Mouse (Mus musculus) midbrain, embryonic 11.5 days (tissue): ENCODE data around the gene Stx2. TPM values are rescaled to one million over a fixed set of nuclear protein-coding genes. Genes with fewer than 3 reads are reported as not detected.
A peak's percentile ranks its signal among the peaks of the same experiment; 100 is the strongest.
"Not testable (repeated sequence)": the region's sequence is repeated elsewhere in the genome, so short reads cannot be mapped to it uniquely, and the experiment has no call there.

ENCODE experiments used
- ATAC-seq: fragments of 200-750 bp; cut with Nextera tagmentation; 2 replicates; pipeline ENCODE4 v1.8.0; 2017; ENCODE audit warnings: moderate TSS enrichment, moderate library complexity; ENCODE audit not compliant: low FRiP score
- DNase-seq: peaks from one replicate; pipeline ENCODE4 v3.0.0; 2015; ENCODE audit warnings: low spot score; ENCODE audit errors: missing footprints
- H3K27ac ChIP-seq: fragments of 300-500 bp; sonication (generic); 2 replicates; pipeline ENCODE4 v1.5.1; 2014; ENCODE audit warnings: low read depth, low read length
- H3K27me3 ChIP-seq: fragments of 300-500 bp; sonication (generic); 2 replicates; pipeline ENCODE4 v1.6.1; 2014; ENCODE audit warnings: mild to moderate bottlenecking, low read length, moderate library complexity, mixed read lengths; ENCODE audit not compliant: control insufficient read depth, insufficient read depth
- H3K36me3 ChIP-seq: fragments of 300-500 bp; sonication (generic); 2 replicates; pipeline ENCODE4 v1.6.1; 2014; ENCODE audit warnings: mild to moderate bottlenecking, low read length, moderate library complexity, mixed read lengths; ENCODE audit not compliant: control insufficient read depth, insufficient read depth
- H3K4me1 ChIP-seq: fragments of 300-500 bp; sonication (generic); 2 replicates; pipeline ENCODE4 v1.6.1; 2014; ENCODE audit warnings: low read length; ENCODE audit not compliant: control insufficient read depth, insufficient read depth
- H3K4me2 ChIP-seq: fragments of 300-500 bp; sonication (generic); 2 replicates; pipeline ENCODE4 v1.6.1; 2014; ENCODE audit warnings: mild to moderate bottlenecking, moderate library complexity
- H3K4me3 ChIP-seq: fragments of 300-500 bp; sonication (generic); 2 replicates; pipeline ENCODE4 v1.5.1; 2014; ENCODE audit warnings: low read depth, low read length
- H3K9ac ChIP-seq: fragments of 300-500 bp; sonication (generic); 2 replicates; pipeline ENCODE4 v1.6.1; 2014; ENCODE audit warnings: low read length
- H3K9me3 ChIP-seq: fragments of 300-500 bp; sonication (generic); 2 replicates; pipeline ENCODE4 v1.6.1; 2016; ENCODE audit warnings: low read length; ENCODE audit not compliant: control insufficient read depth
- WGBS: fragments of 180-500 bp; shearing (Covaris S2); extraction: QIAGEN DNeasy Blood & Tissue Kit; methylation state at CpG from one replicate; pipeline ENCODE4 v1.1.7; 2014; 5-methylcytosine and 5-hydroxymethylcytosine counted together
- polyA plus RNA-seq: library from polyadenylated mRNA; unstranded; fragments of >200 nt; fragmentation: Nextera tagmentation; extraction: Ambion mirVana; gene quantifications from 2 replicates; pipeline ENCODE4 v1.2.1, GENCODE M21; 2014

The Stx2 gene
- polyA plus RNA-seq, 1 experiment from 2014 or later, result 26.0 TPM

DNA sequence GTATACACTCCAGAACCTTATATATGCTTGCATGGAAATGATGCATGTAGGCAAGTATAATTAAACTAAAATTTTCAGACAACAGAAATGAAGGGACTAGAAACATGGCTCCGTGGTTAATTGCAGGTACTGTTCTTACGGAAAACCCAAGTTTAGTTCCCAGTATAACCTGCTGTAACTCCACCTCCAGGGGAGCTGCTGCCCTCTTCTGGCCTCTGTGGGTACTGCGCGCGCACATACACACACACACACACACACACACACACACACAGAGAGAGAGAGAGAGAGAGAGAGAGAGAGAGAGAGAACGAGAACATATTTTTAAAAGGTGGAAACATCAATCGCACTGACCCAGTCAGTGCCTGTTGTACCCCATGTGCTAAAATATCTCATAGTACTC is 29.4 kb downstream of the Stx2 start:
- DNase-seq, result no peak
- Histone ChIP-seq H3K9me3 (no peaks in the 10 kb centered on the region), H3K4me3 (no peak overlapping the region), H3K4me1 (peaks cover 4% of the 10 kb centered on the region; the same call in 1 of the 2 replicates), H3K27me3 (no peaks in the 10 kb centered on the region), H3K27ac (no peak overlapping the region), H3K9ac (no peak overlapping the region), H3K36me3 (no peaks in the 10 kb centered on the region), H3K4me2 (no peak overlapping the region)
- WGBS, result over 99% methylated on average over 7 of the region's 7 CpGs
- ATAC-seq, result no peak

GRCm38 (mm10) chr5:128977466-128977865 is 30.9 kb downstream of the Stx2 start:
- not testable (repeated sequence) for H3K4me3 ChIP-seq, H3K4me1 ChIP-seq, H3K27me3 ChIP-seq, H3K4me2 ChIP-seq, H3K9ac ChIP-seq, ATAC-seq, DNase-seq, H3K36me3 ChIP-seq, H3K27ac ChIP-seq, H3K9me3 ChIP-seq
- 74% methylated on average over 1 of the region's 1 CpGs for whole genome bisulfite sequencing

GRCm38 (mm10) chr5:128976266-128976665 is 32.1 kb downstream of the Stx2 start:
- Histone ChIP-seq H3K4me2 (no peak overlapping the region), H3K27ac (no peak overlapping the region), H3K9ac (no peak overlapping the region), H3K27me3 (no peaks in the 10 kb centered on the region), H3K4me3 (no peak overlapping the region), H3K4me1 (peaks cover 4% of the 10 kb centered on the region; the same call in 1 of the 2 replicates), H3K9me3 (no peaks in the 10 kb centered on the region), H3K36me3 (no peaks in the 10 kb centered on the region)
- ATAC-seq (peak; percentile 67), DNase-seq (peak; percentile 93)
- 7% methylated on average over 4 of the region's 4 CpGs for WGBS

DNA sequence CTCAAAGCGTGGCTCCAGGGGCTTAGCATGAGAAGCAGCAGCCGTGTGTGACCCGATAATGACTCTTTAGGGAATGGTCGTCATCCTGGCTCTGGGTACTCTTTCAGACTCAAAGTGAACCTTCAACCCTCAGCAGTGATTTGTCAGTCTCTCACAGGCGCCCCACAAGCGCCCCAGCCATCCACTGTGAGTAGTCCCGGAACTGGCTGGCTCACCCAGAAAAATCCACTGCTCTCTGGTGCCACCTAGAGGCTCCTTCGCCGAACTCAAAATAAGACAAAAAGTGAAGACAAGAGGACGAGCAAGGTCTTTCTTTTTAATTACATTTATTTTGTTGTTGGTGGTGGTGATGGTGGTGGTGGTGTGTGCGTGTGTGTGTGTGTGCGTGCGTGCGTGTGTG is 37.1 kb downstream of the Stx2 start:
- DNase-seq (peak; percentile 98), ATAC-seq (peak; percentile 55; the same call in 1 of the 2 replicates)
- Histone ChIP-seq H3K4me3 (no peak overlapping the region), H3K27ac (no peak overlapping the region), H3K36me3 (no peaks in the 10 kb centered on the region), H3K4me2 (no peak overlapping the region), H3K27me3 (no peaks in the 10 kb centered on the region), H3K9me3 (no peaks in the 10 kb centered on the region), H3K4me1 (peaks cover 4% of the 10 kb centered on the region; the same call in 1 of the 2 replicates), H3K9ac (no peak overlapping the region)
- 23% methylated on average over 14 of the region's 14 CpGs for WGBS

DNA sequence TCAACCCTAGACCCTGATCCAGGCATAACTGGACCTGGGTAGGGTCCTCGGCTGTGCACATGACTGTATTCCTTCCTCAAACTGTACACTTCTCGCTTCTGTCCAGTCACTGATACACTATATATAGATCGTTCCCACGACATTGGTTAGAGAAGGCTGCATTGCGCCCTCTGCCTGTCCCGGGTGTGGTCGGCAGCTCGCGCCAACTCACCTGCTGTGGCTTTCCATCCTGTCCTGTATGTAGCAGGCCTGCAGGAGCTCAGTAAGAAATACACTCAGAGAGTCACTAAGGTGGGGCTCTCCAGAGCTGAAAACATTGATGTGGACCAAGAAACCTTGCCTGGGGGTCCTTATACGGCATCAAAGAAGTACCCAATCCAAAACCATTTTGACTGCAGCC is 37.5 kb downstream of the Stx2 start:
- Histone ChIP-seq H3K27ac (no peak overlapping the region), H3K27me3 (no peaks in the 10 kb centered on the region), H3K9ac (no peak overlapping the region), H3K4me1 (no peaks in the 10 kb centered on the region), H3K36me3 (no peaks in the 10 kb centered on the region), H3K9me3 (no peaks in the 10 kb centered on the region), H3K4me2 (no peak overlapping the region), H3K4me3 (no peak overlapping the region)
- ATAC-seq (0 out of 2 replicates have a peak, but pooled peaks have one; percentile 9), DNase-seq (no peak)
- WGBS, result 71% methylated on average over 10 of the region's 10 CpGs

- no peak for DNase-seq
- WGBS, result 53% methylated on average over 4 of the region's 4 CpGs
- Histone ChIP-seq H3K27ac (no peak overlapping the region), H3K9me3 (peaks cover 8% of the 10 kb centered on the region; the same call in 1 of the 2 replicates), H3K9ac (no peak overlapping the region), H3K4me3 (no peak overlapping the region), H3K36me3 (no peaks in the 10 kb centered on the region), H3K4me2 (no peak overlapping the region), H3K4me1 (no peaks in the 10 kb centered on the region), H3K27me3 (no peaks in the 10 kb centered on the region)
- ATAC-seq, result no peak
Observed at GRCm38 (mm10) chr5:128964353-128964752, 44.0 kb downstream of the Stx2 start.

- Histone ChIP-seq H3K4me1 (no peaks in the 10 kb centered on the region), H3K27me3 (no peaks in the 10 kb centered on the region), H3K36me3 (no peaks in the 10 kb centered on the region), H3K27ac (no peak overlapping the region), H3K4me3 (no peak overlapping the region), H3K4me2 (no peak overlapping the region), H3K9me3 (peaks cover 8% of the 10 kb centered on the region; the same call in 1 of the 2 replicates), H3K9ac (no peak overlapping the region)
- DNase-seq (no peak), ATAC-seq (no peak)
- WGBS, result 70% methylated on average over 3 of the region's 3 CpGs
Observed at GRCm38 (mm10) chr5:128958916-128959315, 49.5 kb downstream of the Stx2 start.

GRCm38 (mm10) chr5:128954371-128954770 is 54.0 kb downstream of the Stx2 start:
- WGBS, result 85% methylated on average over 5 of the region's 5 CpGs
- ATAC-seq, H3K9ac ChIP-seq, DNase-seq, H3K36me3 ChIP-seq, H3K27me3 ChIP-seq, H3K4me1 ChIP-seq, H3K4me3 ChIP-seq, H3K27ac ChIP-seq, H3K4me2 ChIP-seq, H3K9me3 ChIP-seq: not testable (repeated sequence)

DNA sequence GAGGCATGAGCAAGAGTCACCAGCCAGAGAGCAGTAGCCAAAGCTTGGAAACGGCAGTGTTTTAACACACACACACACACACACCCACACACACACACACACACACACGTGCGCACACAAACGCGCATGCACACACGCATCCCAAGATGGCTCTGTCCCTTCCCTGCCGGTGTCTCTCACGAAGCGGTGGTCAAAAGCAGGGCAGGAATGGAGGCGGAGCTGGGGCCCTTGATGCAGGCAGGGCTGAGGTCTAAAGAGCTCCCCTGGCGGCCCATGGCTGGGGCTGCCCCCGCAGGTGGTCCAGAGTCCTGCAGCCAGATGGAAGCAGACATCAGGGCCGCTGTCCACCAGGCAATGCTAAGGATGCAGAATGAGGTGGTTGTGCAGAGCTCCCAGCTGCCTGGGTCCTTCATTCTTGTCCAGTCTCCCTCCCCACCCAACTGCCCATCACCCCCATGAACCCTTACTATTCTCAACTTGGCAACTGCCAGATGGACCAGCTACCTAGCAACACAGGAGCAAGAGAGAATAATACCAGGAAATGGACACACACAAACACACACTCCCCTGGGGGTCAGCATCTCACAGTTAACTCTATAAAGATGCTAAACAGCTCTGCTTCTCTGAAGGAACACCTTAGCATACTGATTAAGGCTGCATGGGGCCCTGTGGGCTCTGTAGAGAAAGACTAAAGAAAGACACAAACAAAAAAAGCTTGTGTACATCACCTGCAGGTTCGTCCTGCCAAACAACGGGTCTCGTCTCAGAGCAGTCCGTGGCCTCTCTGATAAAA is 54.9 kb downstream of the Stx2 start, which contains the start of gene Rimbp2:
Gene Rimbp2, minus strand, starts transcription at position 209 of the 793 bp plus-strand sequence.
- H3K4me2 ChIP-seq, result peak within 1 kb of the TSS; percentile 87
- no peaks in the 10 kb centered on the region for H3K36me3 ChIP-seq
- DNase-seq (peak; percentile 96), ATAC-seq (peak; percentile 84)
- H3K4me1 ChIP-seq, result peaks cover 3% of the 10 kb centered on the region
- H3K9me3 ChIP-seq, result no peaks in the 10 kb centered on the region
- H3K27me3 ChIP-seq, result no peaks in the 10 kb centered on the region
- H3K27ac ChIP-seq, result peak within 1 kb of the TSS; percentile 25; the same call in 1 of the 2 replicates
- peak within 1 kb of the TSS; percentile 53 for H3K4me3 ChIP-seq
- peak within 1 kb of the TSS; percentile 75 for H3K9ac ChIP-seq
- 6% methylated on average over 17 of the region's 17 CpGs for WGBS
